Mouse (Mus musculus) thymus, adult 2 months (tissue): ENCODE data around the gene Sptbn1.

Source experiments
- CTCF ChIP-seq: fragments of 200-500 bp; IDR thresholded peaks from 2 replicates; pipeline ENCODE4 v1.5.1; 2012; ENCODE audit warnings: mild to moderate bottlenecking, control low read depth, low read length, moderate library complexity, borderline replicate concordance; ENCODE audit not compliant: control insufficient read depth, poor library complexity, insufficient read depth; ENCODE audit errors: extremely low read depth
- POLR2A ChIP-seq: fragments of 200-500 bp; IDR thresholded peaks from 2 replicates; pipeline ENCODE4 v1.6.1; 2012; ENCODE audit warnings: mild to moderate bottlenecking, low read length, control low read depth, moderate library complexity; ENCODE audit not compliant: control insufficient read depth, poor library complexity, insufficient read depth; ENCODE audit errors: extremely low read depth

DNA sequence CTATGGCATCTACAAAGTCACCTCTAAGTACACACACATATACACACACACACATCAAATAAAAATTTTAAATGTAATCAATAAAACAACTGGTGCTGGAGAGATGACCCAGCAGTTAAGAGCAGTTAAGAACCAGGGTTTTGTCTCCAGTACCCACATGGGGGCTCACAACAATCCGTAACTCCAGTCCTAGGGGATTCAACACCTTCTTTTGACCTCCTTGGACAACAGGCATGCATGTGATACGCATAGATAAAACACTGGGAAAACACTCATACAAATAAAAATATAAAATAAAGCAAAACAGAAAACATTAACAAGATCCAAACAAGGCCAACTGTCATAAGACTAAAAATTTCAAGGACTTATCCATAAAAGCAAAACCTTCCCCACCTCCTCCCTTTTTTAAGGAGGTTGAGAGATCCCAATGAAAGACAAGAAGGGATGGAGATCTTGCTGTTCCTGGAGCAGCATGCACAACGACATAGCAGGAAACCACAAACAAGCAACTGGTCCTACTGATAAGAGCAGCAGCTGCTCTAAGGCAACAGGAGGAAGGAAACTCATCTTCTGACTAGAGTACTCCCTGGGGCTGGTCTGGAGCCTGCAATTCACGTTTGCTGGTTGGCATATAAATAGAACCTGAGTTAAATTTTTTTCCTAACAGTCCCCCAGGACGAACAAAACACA lies 102.0 kb downstream of the Sptbn1 start:
- TF ChIP-seq POLR2A, result no peak
- no peak for TF ChIP-seq CTCF
